Mouse (Mus musculus) ES-E14 (cell line): ENCODE measurements around the gene Btg2.

Experiments
- CHD2 ChIP-seq: IDR thresholded peaks from 2 replicates; pipeline ENCODE4 v1.6.1; 2014; ENCODE audit warnings: mild to moderate bottlenecking, low read depth, low read length, inconsistent platforms
- ZNF384 ChIP-seq: IDR thresholded peaks from 2 replicates; pipeline ENCODE4 v1.6.1; 2012; ENCODE audit warnings: low read depth, low read length, inconsistent platforms

GRCm38 (mm10) chr1:134100928-134101327, 22.0 kb upstream of the Btg2 start:
- no peak for TF ChIP-seq CHD2
- no peak for TF ChIP-seq ZNF384
